Mouse (Mus musculus): ENCODE measurements around the gene Srrm1. TPM values are rescaled to one million over a fixed set of nuclear protein-coding genes. Genes with fewer than 3 reads are reported as not detected.

The Srrm1 gene
- polyA plus RNA-seq, 1 experiment from 2014 or later, result 207 TPM

DNA sequence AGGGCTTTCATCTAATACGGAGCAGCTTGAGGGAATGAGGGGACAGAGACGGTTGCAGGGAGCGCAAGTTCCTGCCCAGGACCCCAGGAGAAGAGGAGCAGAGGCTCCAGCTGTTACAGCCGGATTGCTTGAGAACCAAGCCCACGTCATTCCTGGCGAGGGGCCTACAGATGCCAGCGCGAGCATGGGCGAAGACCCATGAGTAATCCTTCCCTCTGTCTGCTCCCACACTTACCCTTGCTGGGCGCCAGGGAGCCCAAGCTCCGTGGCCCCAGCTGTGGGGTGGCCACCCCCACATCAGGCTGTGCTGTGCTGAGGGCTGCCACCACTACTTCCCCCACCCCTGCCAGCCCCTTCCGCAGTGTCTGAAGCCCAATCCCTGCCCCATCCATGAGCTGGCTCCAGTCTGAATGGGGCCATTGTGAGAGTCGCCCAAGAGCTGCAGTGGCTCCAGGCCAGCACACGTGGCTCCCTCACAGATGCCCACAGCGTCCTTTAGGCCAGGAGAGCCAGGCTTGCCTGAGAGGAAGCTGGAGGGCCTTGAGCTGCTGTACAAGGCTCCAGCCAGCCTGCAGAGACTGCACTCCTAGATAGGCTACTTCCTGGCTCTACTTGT lies 55.1 kb downstream of the Srrm1 start:
- Histone ChIP-seq H3K27ac (peak overlapping the region; percentile 65), H3K36me3 (no peaks in the 10 kb centered on the region), H3K4me2 (0 out of 2 replicates have a peak overlapping the region, but pooled peaks have one; percentile 5), H3K9me3 (no peaks in the 10 kb centered on the region), H3K9ac (no peak overlapping the region), H3K4me1 (peaks cover 26% of the 10 kb centered on the region), H3K4me3 (no peak overlapping the region), H3K27me3 (no peaks in the 10 kb centered on the region)
- WGBS, result 54% methylated on average over 15 of the region's 15 CpGs
- ATAC-seq (ENCODE audit: insufficient number of reproducible peaks, low FRiP score, low TSS enrichment, low read depth), result peak; percentile 84

GRCm38 (mm10) chr4:135297146-135297545 lies 56.0 kb downstream of the Srrm1 start:
- Histone ChIP-seq H3K4me1 (peaks cover 33% of the 10 kb centered on the region), H3K4me3 (no peak overlapping the region), H3K4me2 (no peak overlapping the region), H3K27ac (peak overlapping the region; percentile 65), H3K9ac (no peak overlapping the region), H3K36me3 (no peaks in the 10 kb centered on the region), H3K9me3 (no peaks in the 10 kb centered on the region), H3K27me3 (no peaks in the 10 kb centered on the region)
- whole genome bisulfite sequencing, result 61% methylated on average over 7 of the region's 7 CpGs
- no peak for ATAC-seq (ENCODE audit: insufficient number of reproducible peaks, low FRiP score, low TSS enrichment, low read depth)

DNA sequence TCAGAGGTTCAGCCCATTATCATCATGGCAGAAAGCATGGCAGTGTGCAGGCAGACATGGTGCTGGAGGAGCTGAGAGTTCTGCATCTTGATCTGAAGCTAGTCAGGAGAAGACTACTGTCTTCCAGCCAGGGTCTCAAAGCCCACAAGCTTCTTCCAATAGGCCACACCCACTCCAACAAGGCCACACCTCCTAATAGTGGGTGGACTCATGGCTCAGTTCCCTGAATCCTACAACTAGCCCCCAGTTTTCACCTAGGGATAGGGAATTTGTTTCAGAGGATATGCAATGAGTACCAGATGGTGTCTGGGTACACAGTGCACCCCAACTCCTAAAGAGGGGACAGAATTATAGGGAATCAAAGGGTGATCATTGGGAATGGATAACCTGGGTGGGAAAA lies 56.6 kb downstream of the Srrm1 start:
- H3K36me3 ChIP-seq, result no peaks in the 10 kb centered on the region

GRCm38 (mm10) chr4:135293813-135294212 lies 59.3 kb downstream of the Srrm1 start:
- no peaks in the 10 kb centered on the region for H3K9me3 ChIP-seq
- H3K4me1 ChIP-seq, result peaks cover 29% of the 10 kb centered on the region
- no peaks in the 10 kb centered on the region for H3K27me3 ChIP-seq
- 86% methylated on average over 3 of the region's 3 CpGs for WGBS
- H3K4me3 ChIP-seq, result no peak overlapping the region
- no peak overlapping the region for H3K9ac ChIP-seq
- H3K27ac ChIP-seq, result no peak overlapping the region
- no peak overlapping the region for H3K4me2 ChIP-seq
- no peak for ATAC-seq (ENCODE audit: insufficient number of reproducible peaks, low FRiP score, low TSS enrichment, low read depth)
- H3K36me3 ChIP-seq, result no peaks in the 10 kb centered on the region

More for the DNA sequence above, 56.6 kb downstream of the Srrm1 start:
- Histone ChIP-seq H3K9ac (no peak overlapping the region), H3K4me3 (no peak overlapping the region), H3K27me3 (no peaks in the 10 kb centered on the region), H3K9me3 (no peaks in the 10 kb centered on the region), H3K27ac (no peak overlapping the region), H3K4me2 (no peak overlapping the region), H3K4me1 (peaks cover 32% of the 10 kb centered on the region)
- no peak for ATAC-seq (ENCODE audit: insufficient number of reproducible peaks, low FRiP score, low TSS enrichment, low read depth)

DNA sequence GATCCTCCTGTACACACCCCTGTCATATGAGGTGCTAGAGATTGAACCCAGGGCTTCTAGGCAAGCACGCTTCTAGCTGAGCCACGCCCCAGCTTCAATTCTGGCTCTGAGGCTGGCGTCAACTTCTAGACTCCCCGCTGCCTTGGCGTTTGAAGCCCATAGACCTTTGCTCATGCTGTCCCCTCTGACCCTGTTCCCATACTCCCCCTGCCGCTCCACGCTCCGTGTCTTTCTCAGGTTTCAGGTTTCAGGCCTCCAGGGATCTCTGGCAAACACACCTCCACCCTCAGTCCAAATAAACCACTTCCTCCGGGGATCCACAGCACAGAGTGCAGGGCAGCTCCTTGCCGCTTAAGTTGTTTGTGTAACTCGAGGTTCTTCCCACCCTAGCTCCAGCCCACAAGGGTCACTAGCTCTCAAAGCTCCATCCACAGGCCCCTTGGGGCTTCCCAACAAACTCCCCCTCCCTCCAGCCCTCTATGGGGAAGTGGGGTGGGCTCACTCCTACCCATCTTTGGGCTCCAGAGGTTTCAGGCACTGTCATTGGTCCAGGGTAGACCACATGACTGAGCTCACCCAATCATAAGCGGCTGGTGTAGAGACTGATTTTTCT lies 60.5 kb downstream of the Srrm1 start:
- Histone ChIP-seq H3K4me2 (peak overlapping the region; percentile 22; the same call in 1 of the 2 replicates), H3K4me3 (no peak overlapping the region), H3K27me3 (no peaks in the 10 kb centered on the region), H3K36me3 (no peaks in the 10 kb centered on the region), H3K9ac (no peak overlapping the region), H3K27ac (no peak overlapping the region), H3K9me3 (no peaks in the 10 kb centered on the region), H3K4me1 (peaks cover 21% of the 10 kb centered on the region)
- 8% methylated on average over 12 of the region's 12 CpGs for WGBS
- ATAC-seq (ENCODE audit: insufficient number of reproducible peaks, low FRiP score, low TSS enrichment, low read depth), result peak; percentile 59; the same call in 1 of the 2 replicates

GRCm38 (mm10) chr4:135291841-135292240 lies 61.3 kb downstream of the Srrm1 start:
- no peak for ATAC-seq (ENCODE audit: insufficient number of reproducible peaks, low FRiP score, low TSS enrichment, low read depth)
- Histone ChIP-seq H3K27me3 (no peaks in the 10 kb centered on the region), H3K4me1 (peaks cover 18% of the 10 kb centered on the region), H3K4me2 (no peak overlapping the region), H3K9ac (no peak overlapping the region), H3K27ac (no peak overlapping the region), H3K36me3 (no peaks in the 10 kb centered on the region), H3K9me3 (no peaks in the 10 kb centered on the region), H3K4me3 (no peak overlapping the region)
- 57% methylated on average over 6 of the region's 6 CpGs for WGBS

GRCm38 (mm10) chr4:135291199-135291598 lies 61.9 kb downstream of the Srrm1 start:
- ATAC-seq (ENCODE audit: insufficient number of reproducible peaks, low FRiP score, low TSS enrichment, low read depth), result no peak
- H3K4me3 ChIP-seq, result no peak overlapping the region
- H3K4me1 ChIP-seq, result peaks cover 20% of the 10 kb centered on the region
- 84% methylated on average over 8 of the region's 8 CpGs for WGBS
- H3K27ac ChIP-seq, result no peak overlapping the region
- no peaks in the 10 kb centered on the region for H3K36me3 ChIP-seq
- H3K9ac ChIP-seq, result no peak overlapping the region
- no peak overlapping the region for H3K4me2 ChIP-seq
- no peaks in the 10 kb centered on the region for H3K9me3 ChIP-seq
- H3K27me3 ChIP-seq, result no peaks in the 10 kb centered on the region

DNA sequence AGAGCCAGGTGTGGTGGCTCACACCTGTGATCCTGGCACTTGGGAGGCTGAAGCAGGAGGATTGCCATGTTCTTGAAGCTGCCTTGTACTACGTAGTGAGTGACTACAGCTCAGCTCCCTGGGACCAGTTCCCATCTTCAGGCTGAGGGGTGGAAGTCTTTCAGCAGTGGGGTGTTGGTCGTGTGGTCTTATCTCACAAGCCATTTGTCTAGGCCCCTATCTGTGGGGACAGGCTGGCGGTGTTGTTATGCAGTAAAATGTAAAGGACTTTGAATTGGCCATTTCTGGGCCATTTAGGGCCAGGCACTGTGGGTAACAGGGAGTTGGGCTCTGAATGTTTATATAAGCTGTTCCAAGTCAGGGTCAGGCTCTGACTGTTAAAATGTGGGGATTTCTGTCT lies 65.1 kb downstream of the Srrm1 start:
- no peaks in the 10 kb centered on the region for H3K36me3 ChIP-seq
- no peak overlapping the region for H3K4me3 ChIP-seq
- H3K9me3 ChIP-seq, result no peaks in the 10 kb centered on the region
- no peak overlapping the region for H3K9ac ChIP-seq
- H3K4me2 ChIP-seq, result no peak overlapping the region
- H3K4me1 ChIP-seq, result peaks cover 31% of the 10 kb centered on the region
- no peak overlapping the region for H3K27ac ChIP-seq
- ATAC-seq (ENCODE audit: insufficient number of reproducible peaks, low FRiP score, low TSS enrichment, low read depth), result no peak
- WGBS, result 60% methylated on average over 3 of the region's 3 CpGs
- no peaks in the 10 kb centered on the region for H3K27me3 ChIP-seq

GRCm38 (mm10) chr4:135286833-135287395 lies 66.2 kb downstream of the Srrm1 start:
- Histone ChIP-seq H3K4me1 (peaks cover 27% of the 10 kb centered on the region), H3K9me3 (no peaks in the 10 kb centered on the region), H3K9ac (no peak overlapping the region), H3K4me2 (peak overlapping the region; percentile 31; the same call in 1 of the 2 replicates), H3K27me3 (no peaks in the 10 kb centered on the region), H3K36me3 (no peaks in the 10 kb centered on the region), H3K27ac (peak overlapping the region; percentile 22), H3K4me3 (peak overlapping the region; percentile 9; the same call in 1 of the 2 replicates)
- no peak for ATAC-seq (ENCODE audit: insufficient number of reproducible peaks, low FRiP score, low TSS enrichment, low read depth)
- 10% methylated on average over 16 of the region's 16 CpGs for WGBS

- no peaks in the 10 kb centered on the region for H3K27me3 ChIP-seq
- no peak for ATAC-seq (ENCODE audit: insufficient number of reproducible peaks, low FRiP score, low TSS enrichment, low read depth)
- no peaks in the 10 kb centered on the region for H3K9me3 ChIP-seq
- H3K27ac ChIP-seq, result peak overlapping the region; percentile 22; the same call in 1 of the 2 replicates
- H3K4me1 ChIP-seq, result peaks cover 26% of the 10 kb centered on the region
- WGBS, result 51% methylated on average over 12 of the region's 12 CpGs
- H3K4me3 ChIP-seq, result no peak overlapping the region
- H3K36me3 ChIP-seq, result no peaks in the 10 kb centered on the region
- no peak overlapping the region for H3K9ac ChIP-seq
- no peak overlapping the region for H3K4me2 ChIP-seq
These were observed 67.0 kb downstream of the Srrm1 start for GRCm38 (mm10) chr4:135286033-135286622.

DNA sequence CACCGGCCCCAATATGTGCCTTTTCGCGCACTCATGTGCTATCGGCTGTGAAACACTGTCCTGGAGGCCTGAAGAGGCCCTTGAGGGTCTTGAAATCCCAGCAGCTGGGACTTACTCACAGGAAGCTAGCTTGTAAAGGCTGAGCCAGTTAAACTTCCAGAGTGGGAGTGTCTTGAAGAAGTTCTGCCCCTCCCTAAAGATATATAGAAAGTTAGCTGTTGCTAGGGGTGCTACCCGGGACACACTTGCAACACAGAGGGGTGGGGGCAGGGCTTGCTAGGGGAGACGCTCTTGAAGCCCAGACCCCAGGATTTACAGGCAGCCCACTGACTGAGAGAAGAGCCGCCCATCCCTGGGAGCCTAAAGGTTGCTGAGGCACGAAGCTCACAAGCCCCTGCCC lies 67.7 kb downstream of the Srrm1 start:
- Histone ChIP-seq H3K36me3 (no peaks in the 10 kb centered on the region), H3K27me3 (no peaks in the 10 kb centered on the region), H3K9me3 (no peaks in the 10 kb centered on the region), H3K27ac (no peak overlapping the region), H3K4me2 (no peak overlapping the region), H3K4me1 (peaks cover 26% of the 10 kb centered on the region), H3K9ac (no peak overlapping the region), H3K4me3 (no peak overlapping the region)
- ATAC-seq (ENCODE audit: insufficient number of reproducible peaks, low FRiP score, low TSS enrichment, low read depth), result peak; percentile 53
- WGBS, result 27% methylated on average over 8 of the region's 8 CpGs

DNA sequence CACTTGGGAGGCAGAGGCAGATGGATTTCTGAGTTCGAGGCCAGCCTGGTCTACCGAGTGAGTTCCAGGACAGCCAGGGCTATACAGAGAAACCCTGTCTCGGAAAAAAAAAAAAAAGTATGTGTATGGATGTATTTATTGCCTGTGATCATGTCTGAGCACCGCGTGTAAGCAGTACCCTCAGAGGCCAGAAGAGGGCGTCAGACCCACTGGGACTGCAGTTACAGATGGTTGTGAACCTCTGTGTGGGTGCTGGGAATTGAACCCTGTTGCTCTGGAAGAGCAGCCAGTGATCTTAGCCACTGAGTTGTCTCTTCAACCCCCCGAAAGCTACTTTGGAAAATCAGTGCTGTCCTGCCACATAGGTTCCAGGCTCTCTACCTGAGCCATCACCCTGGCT lies 69.2 kb downstream of the Srrm1 start:
- H3K4me2 ChIP-seq, result no peak overlapping the region
- no peaks in the 10 kb centered on the region for H3K9me3 ChIP-seq
- no peak for ATAC-seq (ENCODE audit: insufficient number of reproducible peaks, low FRiP score, low TSS enrichment, low read depth)
- no peak overlapping the region for H3K9ac ChIP-seq
- H3K4me3 ChIP-seq, result no peak overlapping the region
- WGBS, result 84% methylated on average over 7 of the region's 7 CpGs
- no peak overlapping the region for H3K27ac ChIP-seq
- H3K4me1 ChIP-seq, result peaks cover 26% of the 10 kb centered on the region
- no peaks in the 10 kb centered on the region for H3K27me3 ChIP-seq
- no peaks in the 10 kb centered on the region for H3K36me3 ChIP-seq

Measured in limb, embryonic 15.5 days (tissue).